Mouse (Mus musculus) right cerebral cortex, adult 18-20 months (tissue): Measurements from ENCODE around the gene Il20rb.

ENCODE experiments used
- DNase-seq: peaks from one replicate; pipeline ENCODE4 v3.0.0; 2022; ENCODE audit warnings: mixed read lengths

The Il20rb gene

DNA sequence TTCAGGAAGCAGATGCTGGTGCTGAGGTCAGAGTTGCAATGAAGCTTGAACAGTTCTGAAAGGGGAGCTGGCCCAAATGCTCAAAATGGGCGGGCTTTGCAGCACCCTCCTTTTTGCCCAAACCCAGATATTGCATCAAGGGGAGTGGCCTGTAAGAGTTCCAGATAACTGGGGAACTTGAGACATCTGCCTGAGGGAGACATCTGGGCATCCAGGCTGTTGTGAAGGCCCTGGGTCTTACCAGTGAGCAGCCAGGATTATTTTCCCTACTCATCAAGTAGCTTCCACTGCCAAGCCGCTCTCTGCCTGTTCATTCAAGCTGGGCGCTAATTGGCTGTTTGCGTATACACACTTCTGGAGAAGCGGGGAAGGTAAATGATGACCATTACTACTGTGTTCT lies at the start of gene Il20rb:
TSS of gene Il20rb (minus strand) at position 358 of the 400 bp plus-strand sequence.
- no peak for DNase-seq

GRCm38 (mm10) chr9:100535618-100536262 lies 49.2 kb upstream of the Il20rb start:
- DNase-seq = no peak

- DNase-seq = no peak
Measured at GRCm38 (mm10) chr9:100534686-100535085, 48.1 kb upstream of the Il20rb start.

DNA sequence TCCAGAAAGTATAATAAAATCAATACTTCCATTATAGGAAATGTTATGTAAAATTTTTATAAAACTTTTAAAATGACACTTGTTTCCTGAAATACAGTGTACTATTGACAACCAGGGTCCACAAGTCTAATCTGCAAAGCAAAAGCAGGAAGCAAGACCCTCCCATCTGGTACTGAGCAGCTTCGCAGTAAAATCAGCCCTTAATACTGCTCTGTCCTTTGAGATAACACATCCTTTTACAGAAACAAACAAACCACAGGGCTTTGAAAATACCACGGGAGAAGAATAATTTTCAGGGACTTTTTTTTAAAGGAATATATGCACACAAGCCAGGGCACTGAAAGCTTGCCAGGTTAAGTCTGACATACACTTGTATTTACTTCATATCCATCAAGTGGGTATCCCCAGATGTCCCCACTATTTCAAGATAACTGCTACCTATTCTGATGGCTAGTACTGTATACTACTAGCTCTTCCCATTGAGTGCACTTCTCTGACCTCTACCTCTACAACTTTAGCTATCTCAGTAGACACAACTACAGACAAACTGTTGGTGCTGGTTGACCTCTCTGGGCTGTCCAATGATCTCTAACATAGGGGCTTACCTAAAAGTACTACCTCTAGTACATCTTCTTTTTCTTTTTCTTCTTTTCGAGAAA lies 46.4 kb upstream of the Il20rb start:
- no peak for DNase-seq

DNA sequence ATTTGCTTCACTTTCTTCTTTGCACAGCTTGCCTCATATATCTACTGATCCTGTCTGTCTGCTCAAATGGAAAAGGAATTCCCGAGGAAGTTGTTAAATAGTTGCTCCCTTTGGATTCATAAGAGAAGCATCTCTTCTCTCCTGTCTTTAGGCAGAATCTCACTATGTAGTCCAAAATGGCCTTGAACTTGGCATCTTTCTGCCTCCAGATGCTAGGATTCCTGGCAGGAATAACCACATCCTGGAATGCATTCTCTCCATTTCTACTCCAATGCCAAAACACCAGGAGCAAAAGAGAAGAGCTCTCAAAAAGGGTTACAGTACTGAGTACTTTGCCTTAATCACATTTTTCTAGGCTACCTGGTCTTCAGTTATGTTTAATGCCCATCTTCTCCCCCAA lies 44.7 kb upstream of the Il20rb start:
- DNase-seq = no peak

DNA sequence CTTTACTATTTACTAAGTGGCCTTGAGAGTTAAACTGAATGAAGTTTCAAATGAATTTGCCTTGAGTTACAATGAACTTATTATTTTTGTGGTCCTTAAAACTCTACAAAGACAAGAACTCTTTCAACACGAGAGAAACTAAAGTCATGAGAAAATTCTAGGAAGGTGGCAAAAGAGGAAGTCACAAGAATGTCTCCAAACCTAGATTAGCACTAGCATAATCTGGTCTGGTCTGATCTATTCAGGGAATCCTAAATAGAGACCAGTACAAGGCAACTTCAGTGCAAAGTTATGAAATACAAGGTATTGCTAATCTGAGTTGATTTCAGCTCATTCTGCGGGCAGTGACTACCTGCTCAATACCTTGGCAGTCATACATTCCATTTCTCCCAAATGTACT lies 38.6 kb upstream of the Il20rb start:
- DNase-seq = no peak

DNA sequence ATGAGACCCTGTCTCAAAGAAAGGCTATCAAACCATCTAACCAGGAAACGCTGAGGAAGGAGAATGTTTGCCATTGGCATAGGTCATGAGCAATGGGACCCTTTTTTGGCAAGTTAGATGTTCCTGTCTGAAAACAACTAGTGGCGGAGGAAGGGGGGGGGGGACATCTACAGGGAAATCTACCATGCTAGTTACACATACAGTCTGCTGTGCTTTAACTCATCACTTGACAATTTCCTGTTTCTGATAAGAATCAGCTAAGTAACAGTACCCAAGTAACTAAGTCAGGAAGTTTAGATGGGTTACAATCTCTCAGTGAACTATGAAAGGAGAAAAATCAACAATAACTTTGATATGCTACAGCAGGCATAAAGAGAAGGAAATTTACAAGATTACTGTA lies 35.4 kb upstream of the Il20rb start:
- DNase-seq = no peak

DNA sequence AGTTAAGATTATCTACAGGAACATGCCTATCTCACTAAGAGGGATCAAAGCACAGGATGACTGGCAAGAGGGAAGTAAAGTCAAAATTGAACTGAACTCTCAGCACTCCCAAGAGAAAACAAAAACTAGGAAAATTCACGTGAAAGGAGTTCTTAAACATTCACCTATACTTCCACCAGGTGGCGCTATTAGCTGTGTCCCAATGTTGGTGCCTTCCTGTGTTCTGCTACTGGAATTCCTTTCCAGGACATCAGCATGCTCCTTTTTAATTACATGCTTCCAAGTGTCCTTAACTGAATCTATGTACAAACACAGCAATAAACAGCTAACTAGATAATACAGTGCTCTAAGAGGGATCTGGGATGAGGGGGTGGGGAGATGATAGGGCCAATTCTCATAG lies 34.0 kb upstream of the Il20rb start:
- peak; percentile 37 for DNase-seq

DNA sequence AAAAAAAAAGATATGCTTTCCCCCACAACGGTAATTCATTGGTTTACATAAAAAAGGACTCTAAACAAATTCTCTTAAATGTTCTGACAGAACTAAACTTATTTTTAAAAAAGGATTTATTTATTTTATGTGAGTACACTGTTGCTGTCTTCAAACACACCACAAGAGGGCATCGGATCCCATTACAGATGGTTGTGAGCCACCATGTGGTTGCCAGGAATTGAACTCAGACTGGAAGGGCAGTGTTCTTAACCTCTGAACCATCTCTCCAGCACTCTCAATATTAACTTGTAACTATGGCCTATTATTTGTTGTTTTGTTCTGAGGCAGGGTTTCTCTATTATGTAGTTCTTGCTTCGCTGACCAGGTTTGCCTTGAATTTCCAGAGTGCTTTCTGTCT lies 33.4 kb upstream of the Il20rb start:
- no peak for DNase-seq

- DNase-seq = no peak
Measured at GRCm38 (mm10) chr9:100507581-100507980, 21.0 kb upstream of the Il20rb start.

DNA sequence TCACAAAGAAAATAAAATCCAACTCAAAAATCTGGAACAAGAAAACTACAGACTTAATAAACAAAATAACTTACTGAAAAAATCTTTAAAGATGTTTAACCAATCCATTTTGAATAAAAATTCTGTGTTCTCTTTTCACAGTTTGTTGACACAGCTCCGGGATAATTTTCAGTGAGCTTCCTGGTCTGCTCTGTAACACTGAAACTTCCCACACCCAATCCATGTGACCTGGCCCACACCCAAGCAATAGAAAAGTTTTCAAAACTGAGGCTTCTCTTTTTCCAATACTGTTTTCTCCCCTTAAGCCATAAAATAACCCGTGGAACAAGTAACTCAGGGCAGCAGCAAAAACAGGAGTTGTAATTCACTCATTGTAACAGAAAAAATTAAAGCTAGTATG lies 20.1 kb upstream of the Il20rb start:
- DNase-seq = no peak

DNA sequence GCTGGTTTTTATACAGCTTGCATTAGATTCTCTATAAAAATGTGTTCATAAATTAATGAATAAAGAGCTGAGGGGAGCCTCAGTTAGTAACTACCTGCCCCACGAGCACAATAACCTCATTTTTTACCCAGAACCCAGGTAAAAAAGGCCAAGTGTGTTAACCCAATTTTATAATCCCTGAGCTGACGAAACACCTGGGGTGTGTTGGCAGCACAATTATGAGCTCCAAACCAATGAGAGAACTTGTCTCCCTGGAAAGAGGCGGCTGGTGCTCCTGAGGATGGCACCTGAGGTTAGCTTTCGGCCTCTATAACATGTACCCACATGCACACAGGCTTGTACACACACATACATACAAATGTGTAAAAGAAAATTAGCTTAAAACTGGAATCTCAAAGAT lies 18.9 kb upstream of the Il20rb start:
- DNase-seq = no peak

- no peak for DNase-seq
Measured at GRCm38 (mm10) chr9:100493611-100494261, 7.1 kb upstream of the Il20rb start.

DNA sequence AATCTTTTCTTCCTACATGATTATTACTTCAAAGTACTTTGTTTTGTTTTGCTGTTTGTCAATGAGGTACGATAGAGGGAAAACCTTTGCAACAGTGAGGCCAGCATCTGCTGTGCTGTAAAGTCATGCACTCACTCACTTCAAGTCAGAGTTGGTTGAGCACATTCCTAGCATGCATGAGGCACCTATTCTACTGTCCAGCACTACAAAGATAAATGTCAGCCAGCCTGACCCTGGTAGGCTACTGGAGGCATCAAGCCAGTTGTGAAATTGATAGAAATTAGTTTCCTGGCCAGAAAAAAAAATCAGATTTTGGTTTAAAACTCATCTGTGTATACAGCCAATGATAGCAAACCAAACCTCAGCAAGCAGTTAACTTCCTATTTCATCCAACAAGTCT lies 4.8 kb upstream of the Il20rb start:
- DNase-seq = no peak

GRCm38 (mm10) chr9:100488969-100489368 lies 2.4 kb upstream of the Il20rb start:
- no peak for DNase-seq

DNA sequence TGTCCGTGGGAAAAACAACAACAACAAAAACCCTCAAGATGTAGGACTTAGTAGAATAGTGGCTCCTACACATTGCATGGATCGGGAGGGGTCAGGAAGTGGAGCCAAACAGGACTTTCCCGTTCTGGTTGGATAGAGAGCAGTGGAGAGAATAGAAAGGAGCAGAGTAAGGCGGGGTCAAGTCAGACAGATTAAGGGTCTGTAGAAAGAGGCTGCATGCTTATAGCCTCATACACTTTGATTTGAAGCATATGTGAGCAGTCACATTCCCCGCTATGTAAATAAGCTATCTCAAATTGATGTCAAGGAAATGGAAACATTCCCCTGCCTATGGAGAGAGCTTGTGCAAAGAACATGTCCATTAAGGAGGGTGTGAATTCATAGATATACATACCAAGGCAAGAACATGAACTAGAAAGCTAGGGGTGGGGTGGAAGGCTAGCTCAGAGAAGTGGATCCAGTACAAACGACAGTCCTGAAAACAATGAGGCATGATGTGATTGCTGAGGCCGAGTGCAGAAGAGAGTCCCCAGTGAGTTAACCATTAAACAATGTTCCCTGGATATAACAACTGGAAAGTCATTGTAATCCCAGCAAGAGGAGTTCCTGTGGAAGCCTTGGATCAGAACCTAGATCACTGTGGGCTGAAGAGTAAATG lies 1.6 kb upstream of the Il20rb start:
- no peak for DNase-seq

DNA sequence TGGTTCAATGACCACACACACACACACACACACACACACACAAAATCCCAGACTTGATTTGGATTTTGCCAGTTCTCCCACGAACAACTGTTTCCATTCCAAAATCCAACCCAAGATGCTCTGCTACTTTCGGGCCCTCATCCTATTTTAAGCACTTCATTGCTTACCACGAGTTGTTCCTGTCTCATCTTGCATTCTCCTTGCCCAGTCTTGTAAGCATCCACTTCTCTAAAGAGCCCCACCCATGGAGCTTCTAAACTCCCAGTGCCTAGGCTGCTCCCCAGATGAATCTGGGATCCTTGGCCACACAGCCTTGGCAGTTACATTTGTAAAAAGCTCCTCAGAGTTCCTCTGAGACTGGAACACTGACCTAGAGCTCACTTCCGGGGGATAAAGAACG lies 3.3 kb downstream of the Il20rb start:
- DNase-seq = no peak

GRCm38 (mm10) chr9:100481626-100482025 lies 5.0 kb downstream of the Il20rb start:
- no peak for DNase-seq

- DNase-seq = no peak
Measured at GRCm38 (mm10) chr9:100474056-100474455, 12.5 kb downstream of the Il20rb start.

- no peak for DNase-seq
Measured at GRCm38 (mm10) chr9:100473361-100473760, 13.2 kb downstream of the Il20rb start.

DNA sequence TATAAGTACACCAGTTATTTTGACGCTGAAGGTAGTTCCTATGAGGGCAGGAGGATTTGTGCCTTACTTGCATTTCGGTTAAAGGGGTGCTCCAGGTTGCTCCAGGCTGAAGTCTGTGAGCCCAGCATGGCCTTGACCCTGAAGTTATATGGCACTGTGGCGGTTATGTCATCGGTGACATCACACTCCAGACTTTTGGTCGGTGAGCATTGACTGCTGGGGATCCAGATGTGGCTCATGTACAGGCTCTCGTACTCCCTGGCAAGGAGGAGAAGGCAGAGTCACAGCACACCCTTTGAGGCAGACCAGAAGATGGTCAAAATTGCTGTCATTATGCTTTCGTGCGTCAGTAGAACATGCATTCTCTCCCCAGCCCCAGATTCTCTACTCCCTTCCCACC lies 13.7 kb downstream of the Il20rb start:
- DNase-seq = no peak

DNA sequence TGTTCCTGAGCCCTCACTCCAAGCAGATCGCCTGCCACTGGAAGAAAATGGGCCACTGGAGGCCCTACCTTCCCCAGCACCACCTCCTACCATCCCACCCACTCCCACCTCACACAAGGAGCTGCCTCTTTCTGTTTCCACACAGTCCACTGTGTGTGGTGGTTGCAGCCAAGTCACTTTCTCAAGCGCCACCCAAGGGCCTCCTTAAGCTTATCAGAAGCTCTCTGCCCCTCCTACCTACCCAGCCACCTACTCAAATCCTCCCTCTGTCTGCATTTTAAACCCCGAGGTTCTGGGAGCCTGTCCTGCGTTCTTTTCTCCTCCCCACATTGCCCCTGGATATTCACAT lies 15.0 kb downstream of the Il20rb start:
- DNase-seq = no peak

DNA sequence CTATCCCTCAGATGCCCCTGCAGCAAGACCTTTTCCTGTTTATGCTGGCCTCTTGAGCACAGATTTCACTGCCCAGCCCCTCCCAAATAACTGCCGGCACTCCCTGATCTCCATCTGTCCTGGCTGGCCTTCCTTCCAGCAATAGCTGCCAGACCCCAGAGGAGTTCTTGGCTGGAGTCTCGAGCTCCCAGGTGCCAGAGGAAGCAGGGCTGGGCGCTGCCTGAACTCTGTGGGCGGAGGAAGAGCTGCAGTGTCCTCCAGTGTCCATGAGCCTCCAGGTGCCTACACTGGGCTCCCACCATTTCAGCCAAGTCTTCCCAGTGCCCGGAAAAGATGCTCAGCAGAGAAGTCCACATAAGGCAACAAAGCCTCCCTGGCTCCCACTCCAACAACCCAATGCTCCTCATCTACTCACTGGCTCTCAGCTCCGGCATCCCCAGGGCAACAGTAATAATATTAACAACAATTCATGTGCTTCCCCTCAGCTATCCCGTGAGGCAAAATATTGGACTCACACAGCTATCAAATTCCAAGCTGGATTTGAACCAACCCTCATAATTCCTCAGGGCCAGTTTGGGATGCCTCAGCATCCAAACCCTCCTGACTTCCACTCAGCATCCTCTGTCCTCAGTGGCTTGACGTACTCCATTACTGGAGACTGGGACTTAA lies 15.5 kb downstream of the Il20rb start:
- DNase-seq = no peak
